Mouse (Mus musculus) heart, postnatal 0 days (tissue): ENCODE data around the gene Prpf40b. TPM values are rescaled to one million over a fixed set of nuclear protein-coding genes. Genes with fewer than 3 reads are reported as not detected.

Experiments
- ATAC-seq: fragments of 200-750 bp; cut with Nextera tagmentation; 2 replicates; pipeline ENCODE4 v1.8.0; 2017; ENCODE audit warnings: low read depth, moderate number of reproducible peaks, moderate library complexity; ENCODE audit not compliant: insufficient read depth
- DNase-seq: peaks from one replicate; pipeline ENCODE4 v3.0.0-alpha.2; 2016; ENCODE audit warnings: low spot score
- H3K27ac ChIP-seq: fragments of 300-500 bp; sonication (generic); 2 replicates; pipeline ENCODE4 v1.5.1; 2014; ENCODE audit warnings: low read depth, mild to moderate bottlenecking
- H3K27me3 ChIP-seq: fragments of 300-500 bp; sonication (generic); 2 replicates; pipeline ENCODE4 v1.6.1; 2014; ENCODE audit warnings: low read length, mixed read lengths; ENCODE audit not compliant: control insufficient read depth, insufficient read depth
- H3K36me3 ChIP-seq: fragments of 300-500 bp; sonication (generic); replicated peaks from 2 replicates; pipeline ENCODE4 v1.6.1; 2014; ENCODE audit warnings: low read length, mixed read lengths; ENCODE audit not compliant: control insufficient read depth, insufficient read depth
- H3K4me1 ChIP-seq: fragments of 300-500 bp; sonication (generic); 2 replicates; pipeline ENCODE4 v1.6.1; 2014; ENCODE audit warnings: antibody characterized with exemption; ENCODE audit not compliant: control insufficient read depth, insufficient read depth
- H3K4me2 ChIP-seq: fragments of 300-500 bp; sonication (generic); 2 replicates; pipeline ENCODE4 v1.6.1; 2014; ENCODE audit warnings: low read depth, mild to moderate bottlenecking, low read length, moderate library complexity
- H3K4me3 ChIP-seq: fragments of 300-500 bp; sonication (generic); 2 replicates; pipeline ENCODE4 v1.5.1; 2014; ENCODE audit warnings: low read depth, low read length
- H3K9ac ChIP-seq: fragments of 300-500 bp; sonication (generic); replicated peaks from 2 replicates; pipeline ENCODE4 v1.6.1; 2014; ENCODE audit warnings: low read depth, low read length, mixed read lengths
- H3K9me3 ChIP-seq: fragments of 300-500 bp; sonication (generic); replicated peaks from 2 replicates; pipeline ENCODE4 v1.6.1; 2016; ENCODE audit warnings: low read length; ENCODE audit not compliant: control insufficient read depth
- CTCF ChIP-seq: IDR thresholded peaks from 2 replicates; pipeline ENCODE4 v1.5.1; 2016; ENCODE audit warnings: antibody characterized with exemption, control low read depth, low read depth
- EP300 ChIP-seq: IDR thresholded peaks from 2 replicates; pipeline ENCODE4 v1.6.1; 2016; ENCODE audit warnings: antibody characterized with exemption, low read depth
- WGBS: fragments of 180-500 bp; shearing (Covaris S2); extraction: QIAGEN DNeasy Blood & Tissue Kit; methylation state at CpG from one replicate; pipeline ENCODE4 v1.1.7; 2014; 5-methylcytosine and 5-hydroxymethylcytosine counted together
- polyA plus RNA-seq: library from polyadenylated mRNA; unstranded; fragments of >200 nt; fragmentation: Nextera tagmentation; extraction: Ambion mirVana; gene quantifications from 2 replicates; pipeline ENCODE4 v1.2.1, GENCODE M21; 2015
- total RNA-seq: library from RNA; depleted of rRNA; stranded (reverse); fragments of >200 nt; gene quantifications from 2 replicates; pipeline ENCODE4 v1.2.3, GENCODE M21; 2014; ENCODE audit warnings: low replicate concordance; rRNA removed

Prpf40b gene
- total and polyA plus RNA-seq, 2 experiments from 2014 or later, result 25.4 to 27.4 TPM

DNA sequence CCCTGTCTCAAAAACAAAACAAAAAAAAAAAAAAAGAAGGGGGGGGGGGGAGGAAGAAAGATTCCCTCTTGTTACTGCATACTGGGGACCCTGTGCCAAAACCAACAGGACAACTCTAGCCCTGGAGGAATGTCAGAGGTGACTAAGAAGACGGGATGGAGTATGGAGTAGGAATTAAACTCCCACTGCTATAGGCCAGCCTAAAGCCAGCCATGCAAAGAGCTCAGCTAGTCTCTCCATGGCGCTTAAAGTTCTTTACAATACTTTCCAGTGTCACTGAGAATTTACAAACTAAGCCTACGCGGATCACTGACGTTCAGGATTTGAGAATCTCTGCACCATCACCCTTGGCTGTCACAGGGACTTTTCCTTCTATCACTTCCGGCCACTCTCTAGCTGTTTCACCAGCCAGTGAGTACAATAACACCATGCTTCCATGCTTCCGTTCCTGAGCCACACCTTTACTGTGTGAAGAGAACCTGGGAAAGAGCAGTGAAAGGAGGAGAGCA, 69.2 kb downstream of the Prpf40b start:
- Histone ChIP-seq H3K4me1 (peaks cover 14% of the 10 kb centered on the region), H3K9me3 (no peaks in the 10 kb centered on the region), H3K4me2 (no peak overlapping the region), H3K27me3 (no peaks in the 10 kb centered on the region), H3K4me3 (no peak overlapping the region), H3K27ac (peak overlapping the region; percentile 60), H3K9ac (0 out of 2 replicates have a peak overlapping the region, but pooled peaks have one; percentile 20), H3K36me3 (no peaks in the 10 kb centered on the region)
- DNase-seq, result no peak
- ATAC-seq, result no peak
- TF ChIP-seq CTCF (no peak), EP300 (no peak)
- WGBS, result 67% methylated on average over 7 of the region's 7 CpGs

GRCm38 (mm10) chr15:99364921-99365320, 70.0 kb downstream of the Prpf40b start:
- ATAC-seq (no peak), DNase-seq (no peak)
- Histone ChIP-seq H3K4me3 (no peak overlapping the region), H3K4me1 (peaks cover 14% of the 10 kb centered on the region), H3K4me2 (peak overlapping the region; percentile 23; the same call in 1 of the 2 replicates), H3K27ac (peak overlapping the region; percentile 60), H3K9me3 (no peaks in the 10 kb centered on the region), H3K9ac (0 out of 2 replicates have a peak overlapping the region, but pooled peaks have one; percentile 20), H3K27me3 (no peaks in the 10 kb centered on the region), H3K36me3 (no peaks in the 10 kb centered on the region)
- WGBS, result 61% methylated on average over 8 of the region's 8 CpGs
- TF ChIP-seq EP300 (no peak), CTCF (no peak)

Other genes starting within 250 kb of the Prpf40b start
- gene Prph, start 239.9 kb upstream of the Prpf40b start, total RNA-seq, result 2.0 TPM in 1 of 2 replicates, not detected in the other
- gene Prph, start 239.9 kb upstream of the Prpf40b start, polyA plus RNA-seq, result 0.07 and 0.84 TPM in 2 replicates
- 16.2 and 19.1 TPM in 2 replicates for gene Troap, start 220.5 kb upstream of the Prpf40b start, total RNA-seq
- gene Troap, start 220.5 kb upstream of the Prpf40b start, polyA plus RNA-seq, result 7.0 and 8.1 TPM in 2 replicates
- gene C1ql4, start 207.3 kb upstream of the Prpf40b start, total RNA-seq, result not detected in 2 replicates
- 0.20 TPM in 1 of 2 replicates, not detected in the other for gene C1ql4, start 207.3 kb upstream of the Prpf40b start, polyA plus RNA-seq
- 2.3 TPM in 1 of 2 replicates, not detected in the other for gene Dnajc22, start 201.9 kb upstream of the Prpf40b start, total RNA-seq
- gene Dnajc22, start 201.9 kb upstream of the Prpf40b start, polyA plus RNA-seq, result 0.29 and 0.61 TPM in 2 replicates
- gene Spats2, start 169.2 kb upstream of the Prpf40b start, total RNA-seq, result 17.6 and 22.5 TPM in 2 replicates
- gene Spats2, start 169.2 kb upstream of the Prpf40b start, polyA plus RNA-seq, result 15.0 and 16.1 TPM in 2 replicates
- 0.19 and 2.0 TPM in 2 replicates for gene Kcnh3, start 70.2 kb upstream of the Prpf40b start, total RNA-seq
- gene Kcnh3, start 70.2 kb upstream of the Prpf40b start, polyA plus RNA-seq, result 0.07 and 0.08 TPM in 2 replicates
- gene Mcrs1, start 43.1 kb upstream of the Prpf40b start, total RNA-seq, result 211 and 235 TPM in 2 replicates
- gene Mcrs1, start 43.1 kb upstream of the Prpf40b start, polyA plus RNA-seq, result 128 and 141 TPM in 2 replicates
- gene Fam186b, start 801 bp downstream of the Prpf40b start, total RNA-seq, result not detected in 2 replicates
- 0.07 and 0.22 TPM in 2 replicates for gene Fam186b, start 801 bp downstream of the Prpf40b start, polyA plus RNA-seq
- 18.2 and 21.6 TPM in 2 replicates for gene Fmnl3, start 75.4 kb downstream of the Prpf40b start, total RNA-seq
- gene Fmnl3, start 75.4 kb downstream of the Prpf40b start, polyA plus RNA-seq, result 10.1 and 12.1 TPM in 2 replicates
- gene Tmbim6, start 97.8 kb downstream of the Prpf40b start, total RNA-seq, result 190 and 225 TPM in 2 replicates
- gene Tmbim6, start 97.8 kb downstream of the Prpf40b start, polyA plus RNA-seq, result 188 and 200 TPM in 2 replicates
- gene Nckap5l, start 162.7 kb downstream of the Prpf40b start, total RNA-seq, result 7.5 and 35.0 TPM in 2 replicates
- gene Nckap5l, start 162.7 kb downstream of the Prpf40b start, polyA plus RNA-seq, result 3.7 and 5.0 TPM in 2 replicates
- 3.5 and 11.0 TPM in 2 replicates for gene Bcdin3d, start 179.6 kb downstream of the Prpf40b start, total RNA-seq
- 12.5 and 13.1 TPM in 2 replicates for gene Bcdin3d, start 179.6 kb downstream of the Prpf40b start, polyA plus RNA-seq
- not detected in 2 replicates for gene Faim2, start 233.1 kb downstream of the Prpf40b start, total RNA-seq
- gene Faim2, start 233.1 kb downstream of the Prpf40b start, polyA plus RNA-seq, result 0.11 TPM in 1 of 2 replicates, not detected in the other